Mouse (Mus musculus): ENCODE measurements around the gene Pole2. TPM values are rescaled to one million over a fixed set of nuclear protein-coding genes. Genes with fewer than 3 reads are reported as not detected.

Pole2 gene
- total RNA-seq, 2 experiments from 2014 or later = 0.69 to 0.85 TPM

DNA sequence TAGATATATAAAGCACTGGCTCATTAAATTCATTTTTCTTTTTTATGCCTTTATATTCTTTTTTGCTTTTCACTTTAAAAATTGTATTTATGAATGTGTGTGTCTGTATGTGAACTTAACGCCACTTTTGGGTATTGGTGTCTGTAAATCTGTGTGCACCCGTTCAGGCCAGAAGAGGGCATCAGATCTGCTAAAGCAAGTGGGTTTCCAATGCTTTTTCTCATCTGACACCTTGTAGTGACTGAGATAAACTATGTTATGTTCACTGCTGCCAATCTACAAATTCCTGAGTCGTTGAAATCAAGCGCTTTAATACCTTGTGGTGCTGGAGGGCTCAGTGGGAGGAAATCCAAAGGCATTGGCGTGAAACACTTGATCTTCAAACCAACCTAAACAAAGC lies 16.9 kb downstream of the Pole2 start:
- DNase-seq (ENCODE audit: low spot score in 2 of 2) = peak in 1 of 2 experiments; percentile 26

DNA sequence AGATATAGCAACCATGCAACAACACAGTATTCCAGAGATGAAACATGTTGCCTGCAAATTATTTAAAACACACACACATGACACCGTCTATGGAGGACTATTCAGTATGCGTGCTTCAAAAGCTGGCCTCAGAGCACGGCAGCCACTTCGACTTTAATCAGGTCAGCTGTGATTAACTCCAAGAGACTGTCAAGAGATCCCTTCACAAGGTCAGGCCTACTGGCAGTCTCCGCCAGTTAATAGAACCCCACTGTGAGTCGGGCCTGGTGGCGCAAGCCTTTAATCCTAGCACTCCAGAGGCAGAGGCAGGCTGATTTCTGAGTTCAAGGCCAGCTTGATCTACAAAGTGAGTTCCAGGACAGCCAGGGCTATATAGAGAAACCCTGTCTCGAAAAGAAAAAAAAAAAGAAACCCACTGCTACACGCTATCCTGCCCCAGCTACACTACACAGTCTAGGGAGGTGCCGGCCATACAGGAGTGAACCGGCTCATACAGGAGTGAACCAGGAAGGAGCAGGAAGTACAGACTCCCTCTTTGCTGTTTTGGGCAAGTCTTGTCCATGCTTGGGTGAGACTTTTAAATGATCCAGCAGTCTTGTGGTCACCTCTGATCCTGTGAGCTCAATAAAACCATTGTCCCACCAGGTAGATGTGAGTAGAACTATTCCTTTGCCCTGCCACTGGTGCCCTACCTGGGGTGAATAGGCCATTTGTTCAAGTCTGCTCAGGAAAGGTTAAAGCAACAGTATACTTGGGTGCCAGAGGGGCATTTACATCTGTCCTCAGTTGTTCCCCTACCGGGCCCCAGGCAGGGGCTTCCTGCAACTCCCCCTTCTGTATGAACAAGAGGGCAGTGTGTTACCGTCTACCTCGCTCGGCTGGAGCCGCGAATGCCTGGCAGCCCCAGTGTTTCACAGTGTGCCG lies 17.7 kb downstream of the Pole2 start:
- no peak for DNase-seq (ENCODE audit: low spot score in 2 of 2)

- no peak for DNase-seq (ENCODE audit: low spot score in 2 of 2)
Measured at GRCm38 (mm10) chr12:69208520-69208919, 19.5 kb downstream of the Pole2 start.

DNA sequence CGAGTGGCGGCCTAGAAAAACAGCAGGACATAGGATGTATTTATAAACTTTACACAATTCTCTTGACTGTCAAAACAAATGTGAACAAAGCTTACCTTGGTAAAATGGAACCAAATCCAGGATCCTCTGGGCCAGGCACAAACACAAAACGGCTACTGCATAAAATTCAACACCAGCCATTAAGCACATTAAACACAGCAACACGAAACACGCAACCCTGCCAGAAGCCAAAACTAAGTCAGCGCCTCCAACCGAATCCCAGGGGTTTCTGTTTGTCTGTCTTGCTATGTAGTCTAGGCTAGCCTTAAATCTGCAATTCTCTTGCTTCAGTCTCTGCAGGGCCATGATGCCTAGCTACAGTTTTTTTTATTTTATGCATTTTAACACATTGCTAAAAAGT lies 20.1 kb downstream of the Pole2 start:
- no peak for DNase-seq (ENCODE audit: low spot score in 2 of 2)

GRCm38 (mm10) chr12:69207396-69207795 lies 20.6 kb downstream of the Pole2 start:
- DNase-seq (ENCODE audit: low spot score in 2 of 2) = no peak

DNA sequence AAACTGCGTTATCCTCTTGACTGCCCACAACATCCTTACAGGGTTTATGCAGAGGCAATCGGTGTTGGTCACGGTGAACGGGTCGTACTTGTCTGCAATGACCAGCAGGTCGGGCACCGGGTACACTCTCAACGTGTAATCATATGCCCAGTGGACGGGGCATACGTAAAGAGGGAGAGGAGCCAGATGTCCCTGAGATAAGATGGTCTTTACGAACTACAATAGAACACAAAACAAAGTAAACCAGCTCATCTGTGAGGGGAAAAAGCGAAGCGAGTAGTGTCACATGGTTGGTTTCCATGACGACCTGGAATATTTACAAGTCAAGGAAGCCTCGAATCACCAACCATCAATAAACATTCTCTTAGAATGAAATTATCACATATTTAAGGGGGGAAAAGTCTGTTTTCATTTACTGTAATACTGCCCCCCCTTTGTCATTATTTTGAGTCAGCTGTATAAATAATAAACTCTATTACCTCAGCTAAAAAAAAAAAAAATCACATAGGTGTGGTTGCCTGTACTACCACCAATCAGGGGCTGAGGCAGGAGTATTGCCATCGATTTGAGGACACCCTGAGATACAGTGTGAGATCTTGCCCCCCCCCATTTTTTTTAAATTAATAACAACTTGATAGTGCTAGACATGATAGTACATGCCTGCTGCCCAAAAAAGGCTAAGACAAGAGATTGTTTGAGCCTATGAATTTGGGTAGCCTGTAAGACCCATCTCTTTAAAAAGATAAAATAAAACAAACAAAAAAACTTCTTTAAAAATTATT lies 23.8 kb downstream of the Pole2 start, which contains the start of gene Gm49384:
TSS of gene Gm49384 (minus strand) at position 216 of the 782 bp plus-strand sequence.
- peak in 1 of 2 experiments; percentile 40 for DNase-seq (ENCODE audit: low spot score in 2 of 2)

DNA sequence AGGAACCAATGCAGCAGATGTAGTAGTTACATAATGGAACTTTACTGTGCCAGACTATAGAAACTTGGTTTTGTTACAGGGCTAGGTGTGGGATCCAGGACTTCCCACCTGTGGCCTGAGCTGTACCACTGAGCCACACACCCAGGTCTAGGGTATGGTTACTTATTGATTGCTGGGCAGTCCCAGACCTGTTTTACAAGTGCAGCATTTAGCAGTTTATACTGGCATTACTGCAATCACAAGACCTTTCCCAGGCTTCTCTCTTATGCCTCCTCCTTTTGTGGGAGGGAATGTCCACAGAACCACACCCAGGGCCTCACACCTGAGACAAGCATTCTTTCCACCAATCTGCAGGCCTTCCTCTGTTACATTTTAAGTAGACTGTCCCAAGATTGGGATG lies 29.0 kb downstream of the Pole2 start:
- no peak for DNase-seq (ENCODE audit: low spot score in 2 of 2)

DNA sequence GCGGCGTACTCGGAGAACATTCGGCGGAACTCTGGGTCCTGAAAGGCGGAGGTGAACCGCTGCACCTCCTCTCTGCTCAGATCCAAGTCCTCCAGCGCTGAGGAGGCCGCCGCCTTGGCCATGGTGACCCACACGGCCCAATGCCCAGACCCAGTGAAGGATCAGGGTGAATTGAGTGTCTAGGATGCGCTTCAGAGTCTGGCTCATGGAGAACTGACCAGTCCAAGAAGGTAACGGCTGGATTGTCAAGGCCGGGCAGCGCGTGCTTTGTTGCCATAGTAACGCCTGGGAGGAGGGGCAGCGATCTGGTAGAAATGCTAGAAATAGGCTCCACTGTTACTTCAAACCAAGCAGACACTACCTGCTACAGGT lies 29.8 kb downstream of the Pole2 start, which contains the start of gene Dnaaf2:
TSS of gene Dnaaf2 (minus strand) at position 266 of the 372 bp plus-strand sequence.
- peak; percentile 61 to 69 for DNase-seq (ENCODE audit: low spot score in 2 of 2)

DNA sequence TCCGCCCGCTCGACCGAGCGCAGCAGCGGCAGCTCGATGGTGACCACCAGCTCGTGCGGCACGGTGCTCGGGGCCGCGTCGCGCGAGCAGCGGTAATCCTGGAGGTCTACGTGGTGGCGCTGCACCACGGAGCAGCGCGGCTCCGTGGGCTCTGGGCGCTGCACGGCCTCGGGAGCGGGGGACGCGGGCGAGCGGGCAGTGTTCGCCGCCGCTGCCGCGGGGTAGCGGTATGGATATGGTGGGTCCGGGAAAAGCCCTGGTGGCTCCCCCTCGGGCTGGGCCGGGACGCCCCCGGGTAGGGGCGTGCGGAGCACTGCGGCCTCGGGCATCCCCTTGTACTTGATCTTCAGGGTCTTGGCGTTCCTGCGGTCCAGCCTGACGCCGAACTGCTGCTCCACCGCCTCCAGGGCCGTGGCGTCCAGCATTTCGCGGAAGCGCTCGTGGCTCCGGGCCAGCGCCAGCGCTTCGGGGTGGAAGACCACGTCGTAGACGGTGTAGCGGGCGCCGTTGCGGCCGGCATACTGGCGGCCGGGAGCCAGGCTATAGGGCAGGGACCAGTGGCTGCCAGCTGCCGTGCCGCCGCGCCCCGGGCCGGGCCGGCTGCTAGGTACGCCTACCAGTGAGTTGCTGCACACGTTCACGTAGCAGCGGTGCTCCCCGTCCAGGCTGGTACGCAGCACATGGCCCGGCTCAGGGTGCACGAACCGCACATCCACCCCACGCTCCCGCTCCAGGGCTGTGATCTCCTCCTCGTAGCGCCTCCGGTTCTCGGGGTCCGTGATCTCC lies 30.4 kb downstream of the Pole2 start:
- DNase-seq (ENCODE audit: low spot score in 2 of 2) = peak; percentile 40 to 43

- DNase-seq (ENCODE audit: low spot score in 2 of 2) = peak; percentile 64 to 66
Measured at GRCm38 (mm10) chr12:69196444-69197377, 31.3 kb downstream of the Pole2 start, which contains the start of gene Gm49383. TSS of gene Gm49383 (minus strand) at chr12:69197104.

GRCm38 (mm10) chr12:69192637-69193036 lies 35.4 kb downstream of the Pole2 start:
- DNase-seq (ENCODE audit: low spot score in 2 of 2) = no peak

- no peak for DNase-seq (ENCODE audit: low spot score in 2 of 2)
Measured at GRCm38 (mm10) chr12:69191396-69191795, 36.6 kb downstream of the Pole2 start.

- DNase-seq (ENCODE audit: low spot score in 2 of 2) = no peak
Measured at GRCm38 (mm10) chr12:69190522-69190921, 37.5 kb downstream of the Pole2 start.

DNA sequence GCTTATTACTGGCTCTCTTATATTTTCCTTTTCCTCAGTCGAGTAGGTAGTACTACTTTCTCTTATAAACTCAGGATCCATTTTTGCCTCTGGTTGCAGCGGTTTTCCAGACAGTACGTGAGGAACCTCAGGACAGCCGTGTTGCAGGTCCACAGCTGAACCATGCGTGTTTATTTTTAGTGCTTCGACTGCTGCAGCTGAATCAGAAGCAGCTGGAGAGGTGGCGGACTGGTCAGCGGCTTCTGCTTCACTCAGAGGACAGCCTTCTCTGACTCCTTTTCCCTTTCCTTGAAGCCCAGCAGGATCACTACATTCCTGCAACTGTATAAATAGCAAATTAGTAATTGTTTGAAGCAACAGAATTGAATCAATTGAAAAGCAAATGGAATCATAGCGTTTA lies 37.9 kb downstream of the Pole2 start:
- no peak for DNase-seq (ENCODE audit: low spot score in 2 of 2)

DNA sequence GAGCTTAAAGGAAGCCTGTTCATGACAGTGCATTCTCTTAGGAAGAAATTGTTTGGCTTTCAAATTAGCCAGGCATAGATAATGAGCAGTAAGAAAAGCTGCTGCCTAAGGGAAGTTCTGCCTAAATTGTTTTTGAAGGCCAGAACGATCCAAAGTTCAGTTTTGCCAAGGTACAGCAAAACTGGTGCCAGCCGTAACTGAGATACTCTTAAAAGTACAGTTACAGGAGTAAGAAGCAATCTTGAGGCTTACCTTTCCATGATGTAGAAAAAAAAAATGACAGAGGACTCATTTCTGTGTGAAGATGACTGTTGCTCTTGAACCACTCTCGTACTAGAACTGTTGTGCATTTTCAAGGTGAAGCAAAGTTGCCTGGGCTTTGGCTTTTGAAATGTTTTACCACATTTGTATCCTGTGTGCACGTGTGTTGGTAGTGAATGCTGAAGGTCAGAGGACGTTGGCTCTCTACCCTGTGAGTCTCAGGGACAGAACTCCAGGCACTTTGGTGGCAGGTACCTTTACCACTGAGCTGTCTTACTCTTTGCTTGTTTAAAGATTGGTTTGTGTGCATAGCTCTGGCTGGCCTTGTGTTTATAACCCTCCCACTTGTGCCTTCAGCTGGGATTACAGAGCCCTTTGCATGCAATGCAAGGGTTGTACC lies 41.1 kb downstream of the Pole2 start:
- no peak for DNase-seq (ENCODE audit: low spot score in 2 of 2)

DNA sequence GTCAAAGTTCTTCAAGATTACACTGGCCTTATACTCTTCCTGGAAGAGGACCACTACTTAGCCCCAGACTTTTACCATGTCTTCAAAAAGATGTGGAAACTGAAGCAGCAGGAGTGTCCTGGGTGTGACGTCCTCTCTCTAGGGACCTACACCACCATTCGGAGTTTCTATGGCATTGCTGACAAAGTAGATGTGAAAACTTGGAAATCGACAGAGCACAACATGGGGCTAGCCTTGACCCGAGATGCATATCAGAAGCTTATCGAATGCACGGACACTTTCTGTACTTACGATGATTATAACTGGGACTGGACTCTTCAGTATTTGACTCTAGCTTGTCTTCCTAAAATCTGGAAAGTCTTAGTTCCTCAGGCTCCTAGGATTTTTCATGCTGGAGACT lies 42.6 kb downstream of the Pole2 start:
- DNase-seq (ENCODE audit: low spot score in 2 of 2) = no peak

DNA sequence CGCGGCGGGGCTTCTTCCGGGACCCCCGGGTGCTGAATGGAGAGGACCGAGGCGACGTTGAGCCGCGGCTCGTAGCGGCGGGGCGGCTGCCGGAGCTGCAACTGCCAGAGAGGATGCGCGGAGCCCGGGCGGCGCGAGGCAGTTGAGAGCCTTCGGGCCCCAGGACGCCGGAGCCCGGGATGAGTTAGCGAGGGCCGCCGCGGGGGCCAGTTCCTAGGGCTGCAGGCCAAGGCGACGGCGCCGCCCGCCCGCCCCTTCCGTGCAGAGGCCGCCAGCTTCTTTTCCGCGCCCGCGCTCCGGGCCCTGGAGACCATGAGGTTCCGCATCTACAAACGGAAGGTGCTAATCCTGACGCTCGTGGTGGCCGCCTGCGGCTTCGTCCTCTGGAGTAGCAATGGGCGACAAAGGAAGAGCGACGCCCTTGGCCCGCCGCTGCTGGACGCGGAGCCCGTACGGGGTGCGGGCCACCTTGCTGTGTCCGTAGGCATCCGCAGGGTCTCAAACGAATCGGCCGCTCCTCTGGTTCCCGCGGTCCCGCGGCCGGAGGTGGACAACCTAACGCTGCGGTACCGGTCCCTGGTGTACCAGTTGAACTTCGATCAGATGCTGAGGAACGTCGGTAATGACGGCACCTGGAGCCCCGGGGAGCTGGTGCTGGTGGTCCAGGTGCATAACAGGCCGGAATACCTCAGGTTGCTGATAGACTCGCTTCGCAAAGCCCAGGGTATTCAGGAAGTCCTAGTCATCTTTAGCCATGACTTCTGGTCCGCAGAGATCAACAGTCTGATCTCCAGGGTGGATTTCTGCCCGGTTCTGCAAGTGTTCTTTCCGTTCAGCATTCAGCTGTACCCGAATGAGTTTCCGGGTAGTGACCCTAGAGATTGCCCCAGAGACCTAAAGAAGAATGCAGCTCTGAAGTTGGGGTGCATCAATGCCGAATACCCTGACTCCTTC lies 43.4 kb downstream of the Pole2 start:
- DNase-seq (ENCODE audit: low spot score in 2 of 2) = peak in 1 of 2 experiments; percentile 47

Measured in layer of hippocampus, postnatal 14 days (tissue).